Mouse (Mus musculus) mouse embryonic stem cell (cell line): ENCODE data around the gene Samd10.

Experiments
- in situ Hi-C, 2 experiments: fragments of 300-500 bp; cut with MboI; formaldehyde crosslinking; loops; 1 replicate in 1 of 2; 3 replicates in 1 of 2; pipeline ENCODE4 v1.14.3; 2019 to 2020; ENCODE audit warnings: low sequenced_read_pairs in 2 of 2, low pct_unique_long_range_greater_than_20kb in 1 of 2, mixed read lengths in 1 of 2; ENCODE audit not compliant: unreplicated experiment in 1 of 2

Gene Samd10

GRCm38 (mm10) chr2:181580131-181580772, 18.8 kb downstream of the Samd10 start:
- in situ Hi-C loops: no loop called here

- in situ Hi-C loops: loop anchor here in 1 of 2 experiments (10.0 kb wide), 1 partner anchor 185 kb away; no protein-coding TSS in a partner anchor
These were observed 19.3 kb downstream of the Samd10 start for GRCm38 (mm10) chr2:181579681-181580080.

- in situ Hi-C loops: loop anchor here in 1 of 2 experiments (10.0 kb wide), 1 partner anchor 184 kb away; no protein-coding TSS in a partner anchor
These were observed 20.0 kb downstream of the Samd10 start for GRCm38 (mm10) chr2:181578790-181579618.

- in situ Hi-C loops: loop anchor here in 1 of 2 experiments (10.0 kb wide), 1 partner anchor 183 kb away; no protein-coding TSS in a partner anchor
These were observed 20.9 kb downstream of the Samd10 start for GRCm38 (mm10) chr2:181577981-181578581.

- in situ Hi-C loops: loop anchor here in 1 of 2 experiments (10.0 kb wide), 1 partner anchor 182 kb away; no protein-coding TSS in a partner anchor
These were observed 21.9 kb downstream of the Samd10 start for GRCm38 (mm10) chr2:181577126-181577525.

GRCm38 (mm10) chr2:181576613-181577012, 22.4 kb downstream of the Samd10 start:
- in situ Hi-C loops: loop anchor here in 1 of 2 experiments (10.0 kb wide), 1 partner anchor 182 kb away; no protein-coding TSS in a partner anchor

GRCm38 (mm10) chr2:181574921-181575545, 24.0 kb downstream of the Samd10 start:
- in situ Hi-C loops: loop anchor here in 1 of 2 experiments (10.0 kb wide), 1 partner anchor 180 kb away; no protein-coding TSS in a partner anchor

GRCm38 (mm10) chr2:181573961-181574360, 25.1 kb downstream of the Samd10 start:
- in situ Hi-C loops: loop anchor here in 1 of 2 experiments (10.0 kb wide), 1 partner anchor 179 kb away; no protein-coding TSS in a partner anchor

GRCm38 (mm10) chr2:181572921-181573920, 25.8 kb downstream of the Samd10 start:
- in situ Hi-C loops: loop anchor here in 1 of 2 experiments (10.0 kb wide), 1 partner anchor 178 kb away; no protein-coding TSS in a partner anchor

GRCm38 (mm10) chr2:181571941-181572670, 26.9 kb downstream of the Samd10 start:
- in situ Hi-C loops: loop anchor here in 1 of 2 experiments (10.0 kb wide), 1 partner anchor 177 kb away; no protein-coding TSS in a partner anchor

GRCm38 (mm10) chr2:181570921-181571595, 28.0 kb downstream of the Samd10 start:
- in situ Hi-C loops: loop anchor here in 1 of 2 experiments (10.0 kb wide), 1 partner anchor 176 kb away; no protein-coding TSS in a partner anchor

- in situ Hi-C loops: loop anchor here in 1 of 2 experiments (10.0 kb wide), 1 partner anchor 176 kb away; no protein-coding TSS in a partner anchor
These were observed 28.6 kb downstream of the Samd10 start for GRCm38 (mm10) chr2:181570375-181570774.

- in situ Hi-C loops: loop anchor here in 1 of 2 experiments (10.0 kb wide), 1 partner anchor 175 kb away; no protein-coding TSS in a partner anchor
These were observed 29.2 kb downstream of the Samd10 start for GRCm38 (mm10) chr2:181569856-181570255.

GRCm38 (mm10) chr2:181568272-181569008, 30.6 kb downstream of the Samd10 start:
- in situ Hi-C loops: no loop called here

GRCm38 (mm10) chr2:181567338-181567737, 31.7 kb downstream of the Samd10 start:
- in situ Hi-C loops: no loop called here
